Mouse (Mus musculus) megakaryocyte progenitor cell, adult 5-6 weeks (primary cell): Measurements from ENCODE around the gene Ctnnbip1. TPM values are rescaled to one million over a fixed set of nuclear protein-coding genes. Genes with fewer than 3 reads are reported as not detected.

Experiments used
- ATAC-seq: replicated peaks from 2 replicates; pipeline ENCODE4 v1.8.0; 2016; ENCODE audit warnings: mild to moderate bottlenecking, moderate TSS enrichment, inconsistent platforms; ENCODE audit not compliant: poor library complexity
- total RNA-seq, 2 experiments: library from RNA; stranded (forward) in 1 of 2; stranded (reverse) in 1 of 2; fragments of 157-497, 149-512 nt in 1 of 2; fragments of 200-1000 nt in 1 of 2; gene quantifications; 2 replicates each; pipeline versions ENCODE4 v1.2.3 to v1.2.4; 2015 to 2017

The Ctnnbip1 gene
- total RNA-seq, 2 experiments from 2014 or later: 1.6 to 3.4 TPM

DNA sequence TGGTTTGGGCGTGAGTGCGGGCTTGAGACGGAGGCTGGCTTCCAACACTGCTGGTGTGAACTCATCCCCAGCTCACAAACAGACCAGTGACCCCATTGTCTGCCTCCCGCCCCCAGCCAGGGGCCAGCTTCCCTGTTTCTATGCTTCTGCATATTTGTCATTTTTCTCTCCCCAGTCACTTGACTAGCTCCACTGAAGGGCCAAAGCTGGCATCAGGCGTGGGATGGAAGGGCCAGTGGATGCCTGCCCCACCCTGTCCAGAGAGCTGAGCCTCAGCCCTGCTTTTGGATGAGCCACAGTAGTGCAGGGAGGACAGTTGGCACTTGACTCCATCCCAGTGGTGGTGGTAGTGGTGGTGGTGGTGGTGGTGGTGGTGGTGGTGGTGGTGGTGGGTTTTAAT is 39.9 kb downstream of the Ctnnbip1 start:
- no peak for ATAC-seq

DNA sequence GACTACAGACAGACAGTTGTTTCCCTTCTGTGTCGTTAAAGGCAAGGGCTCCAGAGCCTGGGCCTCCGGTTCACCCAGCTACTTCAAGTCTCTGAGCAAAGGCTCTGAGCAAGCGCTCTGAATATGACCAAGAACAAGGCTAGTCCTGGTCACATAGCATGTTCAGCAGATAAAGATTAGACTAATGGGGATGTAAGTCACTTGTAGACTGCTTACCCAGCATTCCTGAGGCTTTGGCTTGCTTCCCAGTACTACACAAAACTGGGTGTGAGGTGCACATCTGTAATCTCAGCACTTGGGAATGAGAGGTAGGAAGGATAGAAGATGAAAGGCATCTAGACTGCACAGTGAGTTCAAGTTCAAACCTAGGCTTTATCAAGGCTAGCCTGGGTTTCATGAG is 40.4 kb downstream of the Ctnnbip1 start:
- no peak for ATAC-seq

DNA sequence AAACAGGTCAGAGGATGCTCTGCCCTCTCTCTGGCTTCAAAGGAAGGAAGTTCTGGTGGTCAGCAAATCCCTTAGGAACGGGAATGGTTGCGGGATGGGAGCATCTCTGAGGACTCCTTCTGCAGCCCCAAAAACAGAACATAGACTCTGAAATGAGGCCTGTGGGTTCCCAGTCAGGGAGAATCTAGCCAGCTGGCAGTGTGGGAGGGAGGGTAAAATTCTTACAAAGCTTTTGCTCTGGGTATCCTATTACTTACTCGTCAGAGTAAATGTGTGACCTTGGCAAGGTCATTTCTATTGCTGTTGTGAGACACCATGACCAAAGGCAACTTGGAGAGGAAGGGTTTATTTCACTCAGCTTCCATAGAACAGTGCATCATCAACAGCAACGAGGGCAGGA is 43.4 kb downstream of the Ctnnbip1 start:
- no peak for ATAC-seq

DNA sequence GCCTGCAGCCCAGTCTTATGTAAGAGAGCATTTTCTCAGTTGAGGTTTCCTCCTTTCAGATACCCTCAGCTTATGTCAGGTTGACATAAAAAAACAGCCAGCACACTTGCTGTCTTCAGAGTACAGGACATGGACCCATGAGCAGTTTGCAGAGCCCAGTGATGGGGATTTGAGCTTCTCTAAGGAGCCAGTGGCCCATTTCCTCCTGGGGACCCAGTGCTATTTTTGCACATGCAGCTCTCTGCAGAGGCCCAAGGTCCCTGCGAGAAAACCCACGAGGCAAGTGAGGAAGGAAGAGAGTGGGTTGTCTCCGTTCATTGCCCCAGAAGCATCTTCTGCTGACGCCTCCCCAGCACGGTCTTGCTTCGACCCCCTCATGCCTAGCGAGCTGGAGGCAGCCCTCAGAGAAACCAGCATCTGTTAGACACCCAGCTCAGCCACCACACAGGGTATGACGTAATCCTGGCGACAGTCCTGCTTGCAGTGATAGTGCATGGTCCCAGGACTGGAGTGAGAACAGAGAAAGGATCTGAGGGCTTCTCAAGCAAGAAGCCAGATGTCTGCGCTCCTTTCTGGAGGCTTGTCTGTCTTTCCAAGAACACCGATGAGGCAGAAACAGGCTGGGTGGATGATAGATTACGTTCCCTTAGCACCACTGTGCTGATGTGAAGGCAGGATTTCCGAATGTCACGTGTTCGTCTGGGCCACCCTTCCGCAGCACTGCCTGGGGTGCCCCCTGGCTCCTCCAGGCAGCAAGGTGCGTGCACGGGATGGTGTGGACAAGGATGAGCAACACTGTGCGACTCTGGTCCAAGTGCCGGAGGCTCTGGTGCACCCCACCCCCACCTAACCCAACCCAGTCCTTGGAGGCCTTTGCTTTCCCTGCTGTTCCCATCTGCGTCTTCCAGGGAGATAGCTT is 44.2 kb downstream of the Ctnnbip1 start:
- peak; percentile 83 for ATAC-seq

DNA sequence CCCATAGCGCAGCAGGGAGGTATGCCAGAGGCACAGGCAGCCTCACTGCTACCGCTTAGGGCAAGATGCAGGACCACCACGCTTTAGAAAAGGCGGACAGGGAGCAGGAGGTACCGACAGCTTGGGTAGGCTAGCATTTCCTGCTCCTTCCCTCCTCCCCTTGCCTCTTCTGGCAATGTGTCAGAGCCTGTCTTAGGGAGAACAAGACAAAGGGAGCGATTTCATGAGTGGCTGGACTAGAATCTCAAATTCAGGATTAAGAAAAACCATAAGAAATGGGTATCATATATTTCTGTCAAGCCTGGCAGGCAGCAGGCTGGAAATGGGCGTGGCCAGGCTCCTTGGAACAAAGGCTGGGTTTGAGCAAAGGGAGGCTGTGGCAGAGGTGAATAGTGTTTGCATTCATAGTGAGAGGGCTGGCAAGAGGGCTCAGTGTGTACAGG is 44.9 kb downstream of the Ctnnbip1 start:
- no peak for ATAC-seq

DNA sequence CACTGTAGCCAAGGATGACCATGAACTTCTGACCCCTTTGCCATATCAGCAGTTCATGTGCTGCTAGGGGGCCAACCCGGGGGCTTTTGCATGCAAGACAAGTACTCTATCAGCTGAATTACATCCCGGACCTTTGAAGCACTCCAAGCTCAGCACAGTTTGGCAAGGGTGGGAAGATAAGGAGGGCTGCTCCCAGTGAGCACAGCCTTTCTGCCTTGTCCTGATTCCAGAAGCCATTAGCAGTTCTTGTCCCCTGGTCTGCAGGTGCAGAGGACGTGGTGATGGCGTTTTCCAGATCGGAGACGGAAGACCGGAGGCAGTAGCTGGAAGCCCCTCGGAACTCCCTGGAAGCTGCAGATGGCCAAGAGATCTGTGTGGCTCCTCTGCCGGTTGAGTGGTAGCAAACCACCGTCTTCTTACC is 45.9 kb downstream of the Ctnnbip1 start:
- no peak for ATAC-seq

DNA sequence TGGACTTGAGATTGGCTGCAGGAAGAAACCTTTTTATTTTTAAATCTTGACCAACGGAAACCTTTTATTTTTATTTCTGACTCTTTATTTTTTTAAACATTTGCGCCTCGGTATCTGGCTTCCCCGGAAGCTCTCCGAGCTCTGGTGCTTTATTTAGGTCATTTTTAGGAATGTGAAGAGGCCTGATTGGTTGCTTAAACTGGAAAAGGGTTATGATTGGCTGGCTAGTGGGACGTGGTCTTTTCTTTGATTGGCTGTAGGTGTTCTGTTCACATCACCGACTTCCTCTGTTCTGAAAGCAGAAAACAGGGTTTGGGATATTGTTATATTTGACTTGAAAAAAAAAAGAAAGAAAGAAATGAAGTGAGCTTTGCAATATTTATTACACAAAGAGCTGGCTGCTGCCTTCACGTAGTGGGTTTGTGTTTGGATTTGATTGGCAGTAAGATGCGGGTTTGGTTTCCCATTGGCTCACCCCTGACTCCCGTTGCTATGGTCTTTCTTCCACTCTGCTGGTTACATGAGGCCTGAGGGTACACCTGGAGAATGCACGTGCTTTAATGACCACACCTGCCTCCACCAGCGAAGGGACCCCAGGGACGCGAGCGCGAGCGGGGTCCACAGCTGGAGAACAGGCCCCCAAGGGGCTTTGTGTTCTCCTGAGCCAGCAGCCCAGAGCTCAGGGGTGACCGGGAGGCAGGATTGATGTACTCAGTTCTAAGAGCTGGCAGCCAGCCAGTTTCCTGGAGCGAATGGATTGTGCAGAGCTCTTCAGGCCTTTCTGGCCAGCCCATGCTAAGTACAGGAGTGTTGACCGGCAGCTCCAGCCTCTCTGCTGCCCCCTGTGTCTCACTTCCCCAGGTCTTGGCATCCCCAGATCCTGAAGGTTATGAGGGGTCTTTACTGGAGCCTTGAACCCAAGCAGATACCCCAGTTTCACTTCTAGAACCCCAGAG is 46.7 kb downstream of the Ctnnbip1 start:
- no peak for ATAC-seq

DNA sequence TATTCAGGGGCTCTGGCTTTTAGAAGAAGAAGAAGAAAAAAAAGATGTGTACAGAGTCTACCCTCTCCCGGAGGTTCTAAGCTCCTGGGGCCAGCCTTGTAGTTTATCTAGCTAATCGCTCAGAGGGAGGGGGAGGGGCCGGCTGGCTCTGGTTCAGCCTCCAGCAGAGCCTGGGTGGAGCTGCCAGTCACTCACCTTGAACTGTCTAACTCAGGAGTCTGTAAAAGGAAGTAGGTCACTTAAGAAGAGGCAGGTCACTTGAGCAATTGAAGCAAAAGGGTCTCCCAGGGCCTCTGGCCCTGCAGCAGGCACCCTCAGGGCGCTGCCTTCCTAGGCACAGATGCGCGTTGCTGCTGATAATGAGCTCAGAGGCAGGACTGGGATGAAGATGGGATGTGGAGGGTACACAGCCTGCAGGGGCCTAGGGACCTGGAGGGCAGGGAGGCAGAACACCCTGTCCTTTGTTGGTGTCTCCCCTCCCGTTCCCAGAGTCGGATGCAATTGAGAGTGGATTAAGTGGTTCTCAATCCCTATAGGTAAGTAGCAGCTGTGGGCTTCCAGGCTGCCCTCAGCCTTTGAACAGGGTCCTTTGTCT is 49.5 kb downstream of the Ctnnbip1 start:
- ATAC-seq: peak; percentile 45; the same call in 1 of the 2 replicates

DNA sequence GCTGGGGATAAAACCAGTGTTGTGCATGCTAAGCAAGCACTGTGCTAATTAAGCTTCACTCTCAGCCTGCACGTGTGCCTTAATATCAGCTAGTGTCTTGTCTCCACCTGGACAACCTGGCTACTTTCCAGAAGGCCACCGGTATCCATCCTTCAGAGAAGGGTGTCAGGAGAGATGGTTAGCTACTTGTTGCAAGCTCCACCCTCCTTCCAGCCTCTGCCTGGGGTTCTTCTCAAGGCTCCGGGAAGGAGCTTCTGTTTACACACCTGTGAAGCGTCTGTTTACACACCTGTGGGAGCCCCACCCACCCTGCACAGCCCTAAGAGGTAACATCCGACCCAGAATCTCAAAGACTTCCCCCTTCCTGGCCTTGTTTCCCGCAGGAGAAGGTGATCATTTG is 50.6 kb downstream of the Ctnnbip1 start:
- ATAC-seq: no peak

DNA sequence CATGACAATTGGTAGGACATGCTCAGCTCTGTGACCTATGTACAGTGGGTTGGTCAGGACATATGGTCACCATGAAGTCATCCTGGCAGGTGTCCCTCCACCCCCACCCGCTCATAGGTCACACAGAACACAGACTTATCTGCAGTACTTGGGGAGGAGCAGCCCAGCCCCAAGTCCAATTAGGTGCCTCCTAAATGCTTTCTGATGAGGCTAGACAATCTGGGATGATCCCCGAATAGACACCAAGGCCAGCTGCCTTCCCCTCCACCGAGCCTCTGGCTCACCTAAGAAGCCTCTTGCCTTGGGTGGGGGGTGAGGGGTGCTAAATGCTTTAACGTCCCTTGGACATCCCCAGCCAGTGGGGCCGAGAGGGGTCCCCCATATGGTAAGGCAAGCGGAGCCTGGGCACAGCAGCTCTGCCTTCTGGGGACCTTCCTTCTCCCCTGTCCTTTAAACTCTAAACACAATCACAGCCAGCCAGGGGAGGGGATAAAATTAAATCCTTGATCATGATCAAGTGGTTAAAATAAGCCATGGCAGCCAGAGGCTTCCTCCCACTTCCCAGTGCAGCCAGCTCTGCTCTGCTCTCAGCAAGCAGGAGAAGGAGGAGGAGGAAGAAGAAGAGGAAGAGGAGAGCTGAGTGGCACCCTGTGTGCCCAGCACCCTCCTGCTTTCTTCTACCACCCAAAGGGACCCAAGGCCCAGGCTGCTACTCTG is 51.9 kb downstream of the Ctnnbip1 start:
- no peak for ATAC-seq

DNA sequence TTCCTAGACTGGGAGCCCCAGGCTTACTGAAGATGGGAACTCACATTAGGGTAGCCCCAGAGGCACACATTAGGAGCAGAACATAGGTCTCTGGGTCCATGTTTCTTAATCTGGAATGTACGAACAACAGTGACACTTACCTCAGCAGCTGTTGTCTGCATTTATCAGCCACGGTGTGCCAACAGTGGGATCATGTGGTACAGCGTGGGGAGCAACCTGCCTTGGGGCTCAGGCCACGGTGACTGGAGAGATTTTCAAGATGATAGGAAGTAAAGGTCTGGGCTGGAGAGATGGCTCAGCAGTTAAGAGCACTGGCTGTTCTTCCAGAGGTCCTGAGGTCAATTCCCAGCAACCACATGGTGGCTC is 52.4 kb downstream of the Ctnnbip1 start:
- no peak for ATAC-seq

DNA sequence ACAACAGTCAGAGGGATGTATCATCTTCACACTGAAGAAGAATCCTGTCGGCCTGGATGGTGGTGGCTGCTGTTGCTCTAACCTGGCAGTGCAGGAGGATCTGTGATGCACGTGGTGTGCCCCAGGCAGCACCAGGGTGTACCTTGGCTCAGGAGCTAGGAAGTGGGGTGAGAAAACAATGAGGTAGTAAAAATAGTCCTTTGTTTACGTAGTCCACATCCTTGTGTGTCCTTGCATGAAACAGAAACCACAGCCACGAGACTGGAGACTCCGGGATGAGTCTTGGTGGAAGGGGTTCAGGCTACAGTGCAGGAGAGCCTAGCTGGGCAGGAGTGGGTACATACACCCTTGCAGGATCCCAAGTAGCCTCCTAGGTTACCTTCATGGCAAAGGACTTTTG is 53.2 kb downstream of the Ctnnbip1 start:
- ATAC-seq: no peak

DNA sequence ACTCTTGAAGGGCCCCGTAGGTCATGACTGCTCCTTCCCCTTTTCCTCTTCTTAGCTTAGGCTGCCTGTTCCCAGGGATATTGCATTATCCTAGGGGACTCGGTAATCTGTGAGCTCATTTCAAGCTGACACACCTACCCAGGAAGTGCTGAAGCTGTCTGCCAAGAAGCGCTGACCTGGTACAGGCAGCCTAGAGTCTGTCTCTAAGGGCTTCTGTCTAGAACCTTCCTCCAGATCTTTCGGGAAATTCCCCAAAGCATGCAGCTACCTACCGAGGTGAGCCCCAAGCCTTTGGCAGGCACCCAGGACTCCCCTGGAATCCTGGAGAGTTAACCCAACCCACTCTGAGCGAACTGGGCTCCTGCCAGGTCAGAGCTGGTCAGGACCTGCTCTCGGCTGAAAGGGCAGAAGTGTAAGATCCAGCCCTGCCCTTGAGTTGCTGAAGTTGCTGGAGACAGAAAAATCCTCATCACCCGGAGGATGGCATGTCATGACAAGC is 53.7 kb downstream of the Ctnnbip1 start:
- no peak for ATAC-seq

DNA sequence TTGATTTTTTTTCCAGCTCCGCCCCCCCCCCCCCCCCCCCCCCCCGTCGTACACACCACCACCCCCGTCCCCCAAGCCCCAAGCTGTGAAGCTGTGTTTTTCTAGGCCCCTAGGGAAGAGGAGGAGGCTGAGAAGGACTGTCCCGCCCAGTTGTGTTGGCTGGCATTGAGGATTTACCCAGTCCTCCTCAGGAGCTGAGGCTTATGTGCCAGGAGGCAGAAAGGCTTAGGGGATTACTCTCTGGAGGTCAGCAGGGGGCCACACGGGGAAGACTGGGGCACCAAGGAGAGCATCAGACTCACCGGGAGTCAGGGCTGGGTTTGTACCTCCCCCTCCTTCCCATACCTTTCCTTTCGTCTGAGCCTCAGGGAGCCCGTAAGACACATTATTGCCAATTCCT is 54.4 kb downstream of the Ctnnbip1 start:
- ATAC-seq: no peak

DNA sequence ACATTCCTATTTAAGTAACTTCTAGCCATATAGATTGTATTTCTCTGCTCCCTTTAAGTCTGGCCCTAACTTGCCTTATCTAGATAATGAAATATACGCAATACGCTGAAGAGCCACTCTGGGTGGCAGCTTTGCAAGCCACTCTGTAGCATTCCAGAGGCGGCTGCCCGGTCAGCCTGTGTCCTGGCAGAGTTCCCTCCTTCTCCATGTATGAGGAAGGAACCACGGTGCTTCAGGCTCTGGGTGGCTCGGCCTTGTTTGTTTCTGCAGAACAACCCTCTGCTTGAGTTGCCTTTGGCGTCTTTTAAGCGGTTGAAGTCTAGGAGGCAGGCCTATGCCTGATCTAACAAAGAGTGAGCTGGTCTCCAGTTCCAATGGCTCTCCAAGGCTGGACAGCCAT is 54.8 kb downstream of the Ctnnbip1 start:
- ATAC-seq: no peak

DNA sequence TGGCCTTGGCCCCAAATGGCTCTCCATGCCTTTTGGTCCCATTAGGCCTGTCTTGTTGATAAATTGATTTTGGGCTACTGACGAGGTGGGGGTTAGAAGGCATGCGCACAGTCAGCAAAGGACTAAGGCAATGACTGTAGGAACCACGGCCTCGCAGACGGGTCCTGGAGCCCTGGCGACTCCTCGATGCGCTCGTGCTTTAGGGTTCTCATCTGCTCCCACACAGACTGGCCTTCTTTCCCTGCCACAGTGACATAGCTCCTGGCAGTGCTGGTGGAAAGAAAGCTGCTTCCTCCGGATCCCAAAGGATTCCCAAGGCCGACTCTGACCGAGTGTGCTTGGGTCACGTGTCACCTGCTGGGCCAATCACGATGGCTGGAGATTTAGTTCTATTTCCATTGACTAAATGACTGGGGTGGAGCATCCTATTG is 56.4 kb downstream of the Ctnnbip1 start:
- ATAC-seq: no peak

DNA sequence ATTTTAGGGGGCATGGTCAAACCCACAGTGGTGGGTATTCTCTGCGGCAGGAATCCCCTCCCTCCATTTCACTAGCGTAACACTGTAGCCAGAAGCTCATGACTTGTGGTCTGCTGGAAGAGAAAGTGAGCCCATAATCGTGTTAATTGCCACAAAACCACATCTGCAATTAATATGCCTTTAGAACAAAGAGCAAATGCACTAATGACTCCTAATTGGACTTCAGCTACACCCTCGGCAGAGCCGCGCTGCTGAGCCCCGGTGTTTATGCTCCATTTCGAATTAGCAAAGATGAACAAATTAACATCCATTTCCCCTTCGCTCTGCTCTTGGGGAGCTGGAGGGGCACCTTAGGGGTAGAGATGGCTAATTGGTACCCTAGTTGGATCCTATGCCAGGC is 58.0 kb downstream of the Ctnnbip1 start:
- ATAC-seq: no peak

DNA sequence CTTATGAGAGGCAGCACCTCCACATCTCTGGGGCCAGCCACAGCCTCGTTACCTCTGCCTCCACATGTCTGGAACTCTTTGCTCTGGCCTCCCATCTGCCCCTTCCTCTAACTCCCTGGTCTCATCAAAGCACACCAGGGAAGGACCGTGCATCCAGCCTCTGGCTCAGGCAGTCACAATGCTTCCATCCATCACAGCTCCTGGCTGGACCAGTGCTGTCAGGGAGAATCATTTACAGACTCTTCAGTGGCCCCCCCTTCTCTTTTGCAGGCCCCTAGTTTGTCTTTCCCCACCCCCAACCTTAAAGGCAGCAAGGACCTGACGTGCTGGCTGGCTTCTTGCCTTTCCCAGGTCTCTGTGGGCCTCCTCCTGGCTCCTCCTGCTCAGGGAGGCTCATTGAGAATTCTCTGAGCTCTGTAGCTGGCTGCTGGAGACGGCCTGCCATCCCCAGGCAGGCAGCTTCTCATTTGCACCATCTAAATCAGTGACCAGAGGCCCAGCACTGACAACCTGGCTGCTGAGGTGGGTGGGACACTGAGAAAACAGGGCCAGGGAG is 59.0 kb downstream of the Ctnnbip1 start:
- no peak for ATAC-seq

DNA sequence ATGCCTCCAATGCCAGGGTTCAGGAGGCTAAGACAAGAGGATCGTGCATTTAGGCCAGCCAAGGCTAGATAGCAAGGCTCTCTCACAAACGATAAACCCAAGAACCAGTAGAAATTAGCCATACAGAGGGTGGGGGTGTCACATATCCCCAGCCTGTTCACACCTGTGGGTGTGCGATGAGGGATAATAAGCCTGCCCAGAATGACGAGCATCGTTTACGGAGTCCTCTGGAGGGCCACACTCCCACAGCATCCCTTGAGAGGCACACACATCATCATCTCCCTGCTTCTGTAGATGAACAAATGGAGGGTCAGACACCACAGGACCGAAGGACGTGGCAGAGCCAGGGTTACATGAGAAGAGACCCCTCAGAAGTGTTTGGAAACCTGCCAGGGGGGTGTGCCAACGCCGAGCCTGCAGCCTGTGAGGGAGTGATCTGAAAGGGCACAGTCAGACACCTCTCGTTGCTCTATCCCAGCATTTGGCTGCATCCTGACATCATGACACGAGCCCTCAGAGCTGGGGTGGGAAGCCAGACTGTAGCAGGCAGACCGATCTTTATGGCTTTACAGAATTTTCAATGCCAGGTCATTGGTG is 60.1 kb downstream of the Ctnnbip1 start:
- no peak for ATAC-seq

DNA sequence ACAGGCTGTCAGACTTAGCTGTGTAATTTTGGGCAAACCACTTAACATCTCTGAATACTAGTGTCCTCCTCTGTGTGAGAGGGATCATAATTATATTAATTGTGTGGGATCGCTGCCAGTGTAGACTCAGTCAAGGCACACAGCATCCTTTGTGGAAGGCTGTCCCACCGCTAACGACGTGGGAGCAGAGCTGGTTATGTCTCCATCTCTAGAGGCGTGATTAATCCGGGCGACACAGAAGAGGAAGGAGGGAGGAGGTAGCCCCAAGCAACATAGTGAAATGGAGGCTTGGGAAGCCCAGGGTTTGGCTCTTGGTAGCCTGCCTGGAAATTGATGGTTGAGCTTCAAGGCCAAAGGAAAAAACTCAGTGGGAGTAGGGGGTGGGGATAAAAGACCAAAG is 60.8 kb downstream of the Ctnnbip1 start:
- no peak for ATAC-seq
